Comparison of ENCODE assay signal across 11 mouse cellular contexts in genomic region chr11:87754603-87755002, GRCm38 (mm10). TPM values are rescaled to one million over a fixed set of nuclear protein-coding genes. Genes with fewer than 3 reads are reported as not detected.
DNase-seq lines count a peak whose midpoint lies in the region; ATAC-seq and TF ChIP-seq lines count a peak whose summit lies in the region.
"Had no signal": no experiment of that assay in that cellular context is flagged by ENCODE, and none has a peak within 500 bp of the region (broad histone marks: within the 10 kb centered on the region; RNA-seq: fewer than 3 reads in every experiment).

No protein-coding gene starts in this region.

- 54% methylated on average over 5 of the region's 5 CpGs for WGBS in heart, embryonic 11.5 days (ENCODE audit: insufficient replicate concordance)
- WGBS in kidney, adult 2 months: 64% methylated on average over 5 of the region's 5 CpGs

- no peak overlapping the region for H3K9ac ChIP-seq in heart, embryonic 11.5 days (ENCODE audit: low read depth, low read length)

- H3K4me2 ChIP-seq in heart, embryonic 11.5 days: peak overlapping the region; percentile 36
- H3K4me2 ChIP-seq: limb, embryonic 13.5 days had no signal

- no peak for DNase-seq in heart, adult 8-10 months (ENCODE audit: low spot score)
- peak; percentile 73 for DNase-seq in lung, postnatal 25 days (ENCODE audit: low spot score)
- DNase-seq in splenic B cell, adult 2 months (ENCODE audit: low read depth, low spot score): peak; percentile 93
- DNase-seq in kidney, adult 2 months: no peak
- no peak for DNase-seq in adrenal gland, adult 8-10 months
- no peak for DNase-seq in gastrocnemius, adult 18-20 months (ENCODE audit: low spot score)

- peaks cover 3% of the 10 kb centered on the region for H3K27me3 ChIP-seq in heart, embryonic 11.5 days (ENCODE audit: control insufficient read depth, insufficient read depth, low read length)
- no peaks in the 10 kb centered on the region for H3K27me3 ChIP-seq in splenic B cell, adult 2 months (ENCODE audit: control insufficient read depth, insufficient read depth, low read length, poor library complexity, severe bottlenecking)
- H3K27me3 ChIP-seq in kidney, adult 2 months (replicated peaks; ENCODE audit: control insufficient read depth, insufficient read depth, low read length): no peaks in the 10 kb centered on the region

- TF ChIP-seq CTCF in kidney, adult 2 months (conservative IDR thresholded peaks at IDR 0.05; ENCODE audit: insufficient read depth, insufficient read length, low read depth, low read length): no peak

- H3K4me1 ChIP-seq in heart, embryonic 11.5 days (ENCODE audit: control insufficient read depth, insufficient read depth, low read length): peaks cover 5% of the 10 kb centered on the region; the same call in 1 of the 2 replicates
- H3K4me1 ChIP-seq in kidney, adult 2 months (ENCODE audit: control insufficient read depth, insufficient read depth, low read length): no peaks in the 10 kb centered on the region
- H3K4me1 ChIP-seq: limb, embryonic 13.5 days had no signal

- TF ChIP-seq POLR2A in kidney, adult 2 months (IDR thresholded peaks at IDR 0.05; ENCODE audit: low read depth, low read length): no peak

- no peaks in the 10 kb centered on the region for H3K9me3 ChIP-seq in heart, embryonic 11.5 days (replicated peaks; ENCODE audit: control insufficient read depth, low read length)
- H3K9me3 ChIP-seq: limb, embryonic 13.5 days had no signal

- no peaks in the 10 kb centered on the region for H3K36me3 ChIP-seq in heart, embryonic 11.5 days (ENCODE audit: control insufficient read depth, insufficient read depth, low read length)
- peaks cover 27% of the 10 kb centered on the region for H3K36me3 ChIP-seq in splenic B cell, adult 2 months (ENCODE audit: control insufficient read depth, insufficient read depth, low read length, poor library complexity, severe bottlenecking)
- H3K36me3 ChIP-seq in kidney, adult 2 months (ENCODE audit: control insufficient read depth, insufficient read depth, low read length): no peaks in the 10 kb centered on the region
- H3K36me3 ChIP-seq: limb, embryonic 13.5 days had no signal

- no peak for ATAC-seq in heart, embryonic 11.5 days (replicated peaks; ENCODE audit: insufficient number of reproducible peaks, low FRiP score, low TSS enrichment)
- ATAC-seq in activated CD4-positive, CD25-positive, alpha-beta regulatory T cell, adult 4 months: peak; percentile 25
- ATAC-seq: forebrain, embryonic 14.5 days had no signal

- no peak overlapping the region for H3K4me3 ChIP-seq in heart, embryonic 11.5 days (ENCODE audit: low read depth, low read length)
- H3K4me3 ChIP-seq in kidney, adult 2 months (ENCODE audit: insufficient read depth, low read depth, low read length): no peak overlapping the region
- H3K4me3 ChIP-seq: limb, embryonic 13.5 days had no signal

- peak overlapping the region; percentile 71 for H3K27ac ChIP-seq in heart, embryonic 11.5 days (ENCODE audit: low read depth, low read length)
- no peak overlapping the region for H3K27ac ChIP-seq in kidney, adult 2 months (ENCODE audit: insufficient read depth, low read depth, low read length)
- H3K27ac ChIP-seq: limb, embryonic 13.5 days had no signal

RNA-seq across cellular contexts. Expression of gene Tspoap1, which starts 5.7 kb away (rescaled TPM):
- 0.72 and 1.2 TPM in 2 replicates for polyA plus RNA-seq in heart, embryonic 11.5 days (2014; fragmentation: Nextera tagmentation; extraction: Ambion mirVana)
- total RNA-seq in heart, adult 8-10 months (2022): under 1 TPM in 3 of 4 experiments, not detected in 1; 0.14 to 0.25 (median 0.22) TPM
- polyA plus RNA-seq in activated CD4-positive, CD25-positive, alpha-beta regulatory T cell, adult 4 months (2017; shearing (Covaris generic)): 1 to 10 TPM; 1.6 to 2.4 TPM
- polyA plus RNA-seq in kidney, adult 2 months (2012; rRNA removed): 3.1 and 4.2 TPM in 2 replicates
- total RNA-seq in adrenal gland, adult 8-10 months (2022): 10 to 100 TPM in 2 of 4 experiments, 1 to 10 TPM in 2; 5.9 to 32.3 (median 18.0) TPM
- not detected for total RNA-seq in gastrocnemius, adult 18-20 months (2021)

RNA-seq across cellular contexts. Expression of gene Supt4a, which starts 17.3 kb away (rescaled TPM):
- polyA plus RNA-seq in heart, embryonic 11.5 days (2014; fragmentation: Nextera tagmentation; extraction: Ambion mirVana): 114 and 120 TPM in 2 replicates
- total RNA-seq in heart, adult 8-10 months (2022): 10 to 100 TPM; 37.1 to 52.2 (median 38.0) TPM
- 100 to 1,000 TPM; 373 to 410 TPM for polyA plus RNA-seq in activated CD4-positive, CD25-positive, alpha-beta regulatory T cell, adult 4 months (2017; shearing (Covaris generic))
- polyA plus RNA-seq in kidney, adult 2 months (2012; rRNA removed): 96.9 and 135 TPM in 2 replicates
- 10 to 100 TPM; 73.7 to 85.1 (median 84.2) TPM for total RNA-seq in adrenal gland, adult 8-10 months (2022)
- 10 to 100 TPM; 33.5 to 36.3 TPM for total RNA-seq in gastrocnemius, adult 18-20 months (2021)

RNA-seq across cellular contexts. Expression of gene Mpo, which starts 38.8 kb away (rescaled TPM):
- polyA plus RNA-seq in heart, embryonic 11.5 days (2014; fragmentation: Nextera tagmentation; extraction: Ambion mirVana): 6.7 and 9.4 TPM in 2 replicates
- total RNA-seq in heart, adult 8-10 months (2022): under 1 TPM in 1 of 4 experiments, not detected in 3; 0.89 TPM
- polyA plus RNA-seq in activated CD4-positive, CD25-positive, alpha-beta regulatory T cell, adult 4 months (2017; shearing (Covaris generic)): not detected
- polyA plus RNA-seq in kidney, adult 2 months (2012; rRNA removed): 0.05 TPM in 1 of 2 replicates, not detected in the other
- not detected for total RNA-seq in adrenal gland, adult 8-10 months (2022)
- total RNA-seq in gastrocnemius, adult 18-20 months (2021): not detected
- total RNA-seq: ES-E14 had no signal

Comparison
In these comparisons a context has a peak if more than half of its experiments do, and no peak if none do; other contexts are left out.
1. DNase-seq: peak in lung, postnatal 25 days (single experiment) and splenic B cell, adult 2 months (single experiment); none in heart, adult 8-10 months (single experiment), kidney, adult 2 months (single experiment), adrenal gland, adult 8-10 months (single experiment) and gastrocnemius, adult 18-20 months (single experiment).
2. RNA of gene Tspoap1, which starts 5.7 kb away (total RNA-seq): 5.9 to 32.3 TPM in adrenal gland, adult 8-10 months; 0.14 to 0.25 TPM in heart, adult 8-10 months and not detected in gastrocnemius, adult 18-20 months; every median in the first group is over 4 times any median in the second.